Mouse (Mus musculus) cortical plate, adult 2 months (tissue): ENCODE data around the gene Ldah.

Experiments
- CTCF ChIP-seq: fragments of 200-500 bp; IDR thresholded peaks from 2 replicates; pipeline ENCODE4 v1.5.1; 2011; ENCODE audit warnings: mild to moderate bottlenecking, control low read depth, low read length; ENCODE audit not compliant: insufficient read depth; ENCODE audit errors: extremely low read depth
- POLR2A ChIP-seq: fragments of 200-500 bp; IDR thresholded peaks from 2 replicates; pipeline ENCODE4 v1.6.1; 2011; ENCODE audit warnings: mild to moderate bottlenecking, low read length, control low read depth; ENCODE audit not compliant: insufficient read depth; ENCODE audit errors: extremely low read depth

- TF ChIP-seq CTCF (no peak), POLR2A (no peak)
Observed at GRCm38 (mm10) chr12:8299143-8300110, 91.5 kb downstream of the Ldah start.
